Mouse (Mus musculus): ENCODE data around the gene Htr5a. TPM values are rescaled to one million over a fixed set of nuclear protein-coding genes. Genes with fewer than 3 reads are reported as not detected.

Htr5a gene
- 10 to 100 TPM; 14.5 to 14.7 TPM for total RNA-seq (2021)
- long read RNA-seq, experiment 1, full-length matches to known transcripts, result 17 of 21 reads
- long read RNA-seq, experiment 1, partial matches to known transcripts, result 0 of 21 reads
- long read RNA-seq, experiment 1, other reads (novel, unspliced or antisense), result 4 of 21 reads
- long read RNA-seq, experiment 2, full-length matches to known transcripts, result 13 of 15 reads
- long read RNA-seq, experiment 2, partial matches to known transcripts, result 0 of 15 reads
- long read RNA-seq, experiment 2, other reads (novel, unspliced or antisense), result 2 of 15 reads

DNA sequence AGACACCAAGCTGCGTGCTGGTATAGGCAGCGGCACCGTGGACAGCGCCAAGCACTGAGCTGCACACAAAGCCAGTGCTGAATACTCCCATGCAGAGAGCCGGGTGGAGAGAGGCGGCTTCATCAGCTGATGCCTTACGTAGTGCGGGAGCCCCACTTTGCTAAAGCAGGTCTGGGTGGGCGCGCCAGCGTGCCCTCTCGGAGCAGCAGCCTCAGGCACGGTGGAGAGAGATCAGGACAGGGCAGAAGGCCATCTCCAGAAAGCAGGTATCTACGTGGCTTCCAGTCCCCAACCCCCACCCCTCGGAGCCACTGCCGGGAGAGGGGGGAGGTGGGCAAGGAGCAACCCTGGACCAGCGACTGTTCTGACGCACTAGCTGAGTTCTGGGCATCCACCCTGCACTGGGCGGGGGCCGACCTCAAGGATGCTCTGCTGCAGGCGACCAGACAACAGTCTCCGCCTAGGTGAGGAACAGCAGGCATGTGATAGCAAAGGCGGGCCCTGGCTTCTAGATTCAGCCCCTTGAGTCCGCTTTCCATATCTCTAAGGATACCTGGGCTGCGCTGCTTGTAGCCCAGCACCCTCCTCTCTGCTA, at the start of gene Htr5a:
Htr5a (plus strand) TSS at position 449 of the 595 bp plus-strand sequence.
- peak within 1 kb of the TSS; percentile 87 for H3K27ac ChIP-seq
- no peak for TF ChIP-seq CTCF (IDR thresholded peaks at IDR 0.05)

DNA sequence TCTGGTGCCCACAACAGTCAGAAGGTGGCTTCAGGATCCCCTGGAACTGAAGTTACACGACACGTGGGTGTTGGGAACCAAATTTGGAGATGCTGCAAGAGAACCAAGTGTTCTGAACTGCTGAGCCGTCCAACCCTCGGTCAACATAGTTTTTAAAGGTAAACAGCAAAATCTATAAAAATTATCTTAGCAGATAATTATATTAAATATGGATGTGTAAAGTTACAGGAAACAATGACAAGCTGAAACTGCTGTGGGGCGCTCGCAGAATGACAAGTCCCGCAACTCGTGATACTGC, 49.8 kb upstream of the Htr5a start:
- H3K27ac ChIP-seq, result peak overlapping the region; percentile 100
- peak overlapping the region; percentile 56 for H3K4me3 ChIP-seq
- no peak for TF ChIP-seq CTCF (IDR thresholded peaks at IDR 0.05)
- intact Hi-C loops (cut with DNase I), result loop anchor here (1.0 kb wide), 1 partner anchor 300 kb away; no protein-coding TSS in a partner anchor
- no peak for DNase-seq (ENCODE audit: extremely low spot score in 1 of 2, low spot score in 2 of 2)

More for the DNA sequence above, at the start of gene Htr5a:
- peak; percentile 49 to 63 for DNase-seq (ENCODE audit: extremely low spot score in 1 of 2, low spot score in 2 of 2)
- peak within 1 kb of the TSS; percentile 69 for H3K4me3 ChIP-seq
- intact Hi-C loops (cut with DNase I), result loop anchor here (1.0 to 2.0 kb wide), 2 partner anchors 50 to 229 kb away; partner anchors contain the start of genes Insig1 and Paxip1

DNA sequence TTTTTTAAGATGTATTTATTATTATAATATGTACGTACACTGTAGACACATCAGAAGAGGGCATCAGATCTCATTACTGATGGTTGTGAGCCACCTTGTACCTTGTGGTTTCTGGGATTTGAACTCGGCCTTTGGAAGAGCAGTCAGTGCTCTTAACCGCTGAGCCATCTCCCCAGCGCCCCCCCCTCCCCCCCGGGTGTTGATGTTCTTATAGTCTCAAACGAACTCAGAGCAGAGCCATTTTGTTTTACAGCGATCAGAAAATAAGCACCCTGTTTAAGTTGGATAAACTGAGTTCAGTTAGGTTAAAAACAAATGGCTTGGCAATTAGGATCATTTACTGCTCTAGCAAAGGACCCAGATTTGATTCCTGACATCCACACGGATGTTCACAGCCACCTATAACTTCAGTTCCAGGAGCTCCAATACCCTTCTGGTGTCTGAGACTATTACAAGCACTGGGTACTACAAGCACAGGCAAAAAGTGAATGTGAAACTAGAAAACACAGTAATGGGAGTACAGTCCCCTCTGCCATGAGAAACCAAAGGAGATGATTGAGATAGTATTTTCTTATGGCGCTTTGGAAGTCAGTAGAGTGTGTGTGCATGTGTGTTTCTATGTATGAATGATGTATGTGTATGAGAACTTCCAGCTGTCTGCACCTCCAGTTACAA, 49.3 kb upstream of the Htr5a start:
- no peak for TF ChIP-seq CTCF (IDR thresholded peaks at IDR 0.05)
- Histone ChIP-seq H3K4me3 (peak overlapping the region; percentile 56), H3K27ac (no peak overlapping the region)
- intact Hi-C loops (cut with DNase I), result loop anchor here (1.0 kb wide), 1 partner anchor 300 kb away; no protein-coding TSS in a partner anchor
- DNase-seq (ENCODE audit: extremely low spot score in 1 of 2, low spot score in 2 of 2), result no peak

DNA sequence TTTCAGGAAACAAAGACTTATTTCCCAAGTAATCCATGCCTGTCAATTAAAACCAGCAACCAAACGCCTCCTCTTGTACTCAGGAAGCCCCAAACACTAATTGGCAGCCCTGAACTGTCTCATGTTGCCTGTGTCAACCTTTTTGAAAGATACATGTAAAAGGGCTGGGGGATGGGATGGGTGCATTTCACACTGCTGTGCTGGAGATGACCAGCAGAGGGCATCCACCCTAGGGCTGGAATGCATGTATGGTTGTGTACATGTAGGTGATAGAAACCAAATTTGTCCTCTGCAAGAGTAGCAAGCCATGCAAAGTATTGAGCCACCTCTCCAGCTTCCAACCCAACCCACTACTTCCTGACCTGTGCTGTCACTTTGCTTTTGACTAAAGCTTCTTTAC, 48.0 kb upstream of the Htr5a start:
- intact Hi-C loops (cut with DNase I), result no loop called here

DNA sequence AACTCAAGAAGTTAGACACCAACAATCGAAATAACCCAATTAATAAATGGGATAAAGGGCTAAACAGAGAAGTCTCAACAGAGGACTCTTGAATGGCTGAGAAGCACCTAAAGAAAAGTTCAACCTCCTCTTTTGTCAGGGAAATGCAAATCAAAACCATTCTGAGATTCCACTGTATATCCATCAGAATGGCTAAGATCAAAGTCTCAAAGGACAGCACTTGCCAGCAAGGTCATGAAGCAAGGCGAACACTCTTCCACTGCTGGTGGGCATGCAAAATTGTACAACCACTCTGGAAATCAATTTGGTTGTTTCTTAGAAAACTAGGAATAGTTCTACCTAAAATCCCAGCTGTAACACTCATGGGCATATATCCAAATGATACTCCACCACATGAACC, 27.7 kb upstream of the Htr5a start:
- H3K27ac ChIP-seq, result no peak overlapping the region
- intact Hi-C loops (cut with DNase I), result no loop called here
- TF ChIP-seq CTCF (IDR thresholded peaks at IDR 0.05), result no peak
- no peak overlapping the region for H3K4me3 ChIP-seq
- DNase-seq (ENCODE audit: extremely low spot score in 1 of 2, low spot score in 2 of 2), result no peak

More for the DNA sequence above, 48.0 kb upstream of the Htr5a start:
- DNase-seq (ENCODE audit: extremely low spot score in 1 of 2, low spot score in 2 of 2), result peak; percentile 56 to 77
- peak; percentile 83 for TF ChIP-seq CTCF (IDR thresholded peaks at IDR 0.05)
- Histone ChIP-seq H3K4me3 (no peak overlapping the region), H3K27ac (no peak overlapping the region)

DNA sequence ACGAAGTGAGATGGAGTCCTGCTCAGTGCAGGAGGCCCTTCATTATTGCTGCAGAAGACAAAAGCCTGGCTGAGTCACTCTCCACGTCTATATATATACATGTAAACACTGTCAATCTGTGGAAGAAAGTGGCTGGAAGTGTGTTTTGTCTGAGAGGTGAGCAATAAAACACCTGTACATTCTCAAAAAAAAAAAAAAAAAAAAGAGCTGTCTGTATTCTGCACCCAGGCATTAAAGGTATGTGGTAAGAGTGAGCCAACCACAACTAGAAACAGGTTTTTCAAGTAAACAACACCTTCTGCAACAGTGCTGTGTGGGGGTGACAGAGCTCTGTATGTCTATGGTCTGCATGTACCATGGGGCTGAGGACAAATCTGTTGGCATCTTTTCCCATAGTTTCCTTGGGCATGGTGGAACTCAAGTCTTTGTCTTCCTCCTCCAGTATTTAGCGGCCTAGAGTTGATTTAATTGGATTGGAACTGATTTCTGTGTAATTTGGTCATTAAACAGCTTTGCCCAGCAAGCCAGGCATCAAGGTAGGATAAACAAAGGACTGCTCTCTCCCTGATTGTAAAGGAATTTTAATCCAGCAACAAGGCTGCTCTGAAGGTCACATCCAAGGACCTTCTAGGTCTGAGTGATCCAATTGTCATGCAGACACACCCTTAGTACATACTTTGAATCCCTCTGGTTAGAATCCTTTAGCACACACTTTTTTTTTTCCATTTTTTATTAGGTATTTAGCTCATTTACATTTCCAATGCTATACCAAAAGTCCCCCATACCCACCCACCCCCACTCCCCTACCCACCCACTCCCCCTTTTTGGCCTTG, 22.9 kb upstream of the Htr5a start:
- DNase-seq (ENCODE audit: extremely low spot score in 1 of 2, low spot score in 2 of 2), result no peak
- H3K27ac ChIP-seq, result no peak overlapping the region
- intact Hi-C loops (cut with DNase I), result no loop called here
- no peak for TF ChIP-seq CTCF (IDR thresholded peaks at IDR 0.05)
- H3K4me3 ChIP-seq, result no peak overlapping the region

DNA sequence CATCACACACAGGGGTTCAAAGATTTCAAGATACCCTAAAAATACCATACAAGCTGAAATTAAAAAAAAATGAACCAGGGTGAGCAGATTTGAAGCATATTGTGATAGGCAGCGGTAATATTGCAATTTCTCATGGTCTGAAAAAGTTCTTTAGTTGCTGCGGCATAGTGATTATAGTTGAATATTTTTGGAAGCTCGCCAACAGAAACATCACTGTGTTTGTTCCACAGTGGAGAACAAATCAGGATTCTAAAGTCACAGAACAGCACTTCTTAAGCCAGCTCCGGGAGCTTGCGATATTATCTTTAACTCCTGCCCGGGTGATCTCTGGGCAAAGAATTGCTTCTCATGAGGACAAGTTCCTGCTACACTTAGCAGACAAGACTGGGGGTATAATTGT, 20.8 kb upstream of the Htr5a start:
- no peak for TF ChIP-seq CTCF (IDR thresholded peaks at IDR 0.05)
- DNase-seq (ENCODE audit: extremely low spot score in 1 of 2, low spot score in 2 of 2), result no peak
- intact Hi-C loops (cut with DNase I), result no loop called here
- Histone ChIP-seq H3K4me3 (no peak overlapping the region), H3K27ac (no peak overlapping the region)

DNA sequence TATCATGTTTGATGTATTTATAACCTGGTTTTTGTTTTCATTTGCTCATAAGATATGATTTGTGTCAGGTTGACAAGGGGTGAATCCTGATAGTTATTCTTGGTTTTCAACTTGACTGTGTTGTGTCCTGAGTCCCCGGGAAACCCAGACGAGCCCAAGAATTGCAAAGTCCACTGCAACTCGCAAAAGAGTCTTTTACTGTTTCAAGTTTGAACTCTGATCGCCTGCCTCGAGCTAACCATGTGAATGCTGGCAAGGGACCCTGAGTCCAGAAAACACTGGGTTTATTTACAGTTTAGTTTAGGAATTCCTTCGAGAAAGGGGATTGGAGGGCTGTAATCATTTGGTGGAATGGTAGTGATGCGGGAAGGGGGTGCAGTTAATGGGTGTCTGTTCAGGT, 14.0 kb upstream of the Htr5a start:
- no peak for DNase-seq (ENCODE audit: extremely low spot score in 1 of 2, low spot score in 2 of 2)
- H3K4me3 ChIP-seq, result no peak overlapping the region
- H3K27ac ChIP-seq, result no peak overlapping the region
- TF ChIP-seq CTCF (IDR thresholded peaks at IDR 0.05), result no peak
- intact Hi-C loops (cut with DNase I), result no loop called here

DNA sequence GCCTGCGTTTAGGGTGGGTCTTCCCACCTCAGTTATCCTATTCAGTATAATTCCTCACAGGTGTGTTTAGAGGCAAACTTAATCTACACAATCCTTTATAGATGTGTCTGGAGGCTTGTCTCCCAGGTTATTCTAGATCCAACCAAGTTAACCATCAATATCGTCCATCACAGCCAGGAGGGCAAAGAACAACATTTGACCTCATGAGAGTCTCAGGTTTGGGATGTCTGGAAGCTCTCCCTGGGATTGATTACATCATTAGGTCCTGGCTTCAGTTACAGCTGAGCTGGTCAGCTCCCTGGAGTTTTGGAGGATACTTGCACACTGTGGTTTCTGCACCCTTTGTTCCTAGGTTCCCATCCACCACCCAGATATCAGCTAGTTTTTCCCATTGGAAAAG, 6.9 kb upstream of the Htr5a start:
- no peak overlapping the region for H3K27ac ChIP-seq
- H3K4me3 ChIP-seq, result no peak overlapping the region
- TF ChIP-seq CTCF (IDR thresholded peaks at IDR 0.05), result no peak
- no peak for DNase-seq (ENCODE audit: extremely low spot score in 1 of 2, low spot score in 2 of 2)
- intact Hi-C loops (cut with DNase I), result no loop called here

DNA sequence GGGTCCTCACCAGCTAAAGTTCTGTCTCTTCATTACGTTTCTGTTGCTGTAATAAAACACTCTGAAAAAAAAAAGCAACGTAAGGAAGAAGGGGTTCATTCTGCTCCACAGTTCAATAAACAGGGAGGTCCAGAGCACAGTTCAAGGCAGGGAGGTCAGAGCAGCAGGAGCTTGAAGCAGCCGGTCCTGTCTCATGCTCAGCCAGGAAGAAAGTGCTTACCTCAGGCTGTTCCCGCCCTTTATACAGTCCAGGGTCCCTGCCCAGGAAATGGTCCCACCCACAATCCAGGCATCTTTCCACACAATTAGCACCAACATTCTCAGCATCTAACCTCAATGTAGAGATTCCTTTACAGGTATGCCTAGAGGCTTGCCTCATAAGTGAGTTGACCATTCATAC, 3.9 kb upstream of the Htr5a start:
- DNase-seq (ENCODE audit: extremely low spot score in 1 of 2, low spot score in 2 of 2), result no peak
- Histone ChIP-seq H3K4me3 (no peak overlapping the region), H3K27ac (no peak overlapping the region)
- intact Hi-C loops (cut with DNase I), result no loop called here
- no peak for TF ChIP-seq CTCF (IDR thresholded peaks at IDR 0.05)

DNA sequence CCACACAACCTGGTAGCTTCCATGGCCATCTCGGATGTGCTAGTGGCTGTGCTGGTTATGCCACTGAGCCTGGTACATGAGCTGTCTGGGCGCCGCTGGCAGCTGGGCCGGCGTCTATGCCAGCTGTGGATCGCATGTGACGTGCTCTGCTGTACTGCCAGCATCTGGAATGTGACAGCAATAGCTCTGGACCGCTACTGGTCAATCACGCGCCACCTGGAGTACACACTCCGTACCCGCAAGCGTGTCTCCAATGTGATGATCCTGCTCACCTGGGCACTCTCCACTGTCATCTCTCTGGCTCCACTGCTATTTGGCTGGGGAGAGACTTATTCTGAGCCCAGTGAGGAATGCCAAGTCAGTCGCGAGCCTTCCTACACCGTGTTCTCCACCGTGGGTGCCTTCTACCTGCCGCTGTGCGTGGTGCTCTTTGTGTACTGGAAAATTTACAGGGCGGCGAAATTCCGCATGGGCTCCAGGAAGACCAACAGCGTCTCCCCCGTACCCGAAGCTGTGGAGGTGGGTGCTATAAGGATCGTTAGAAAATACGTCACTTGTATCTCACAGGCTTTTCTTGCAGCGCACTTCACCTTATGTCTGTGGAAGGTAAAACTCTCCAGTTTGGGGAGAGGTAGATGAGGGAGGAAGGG, 847 bp downstream of the Htr5a start:
- peak; percentile 33 to 48 for DNase-seq (ENCODE audit: extremely low spot score in 1 of 2, low spot score in 2 of 2)
- H3K27ac ChIP-seq, result peak overlapping the region; percentile 87
- peak overlapping the region; percentile 69 for H3K4me3 ChIP-seq
- TF ChIP-seq CTCF (IDR thresholded peaks at IDR 0.05), result peak; percentile 1; the same call in 1 of the 2 replicates
- intact Hi-C loops (cut with DNase I), result loop anchor here (1.0 to 2.0 kb wide), 2 partner anchors 51 to 228 kb away; partner anchors contain the start of genes Insig1 and Paxip1
